Mouse (Mus musculus) lung, postnatal 4 days (tissue): ENCODE results near the gene Hsph1.

Experiments
- DNase-seq, 2 experiments: peaks; one replicate each; pipeline ENCODE4 v3.0.0; 2021

The Hsph1 gene

GRCm38 (mm10) chr5:149587327-149587895 is 48.8 kb downstream of the Hsph1 start:
- no peak for DNase-seq

DNA sequence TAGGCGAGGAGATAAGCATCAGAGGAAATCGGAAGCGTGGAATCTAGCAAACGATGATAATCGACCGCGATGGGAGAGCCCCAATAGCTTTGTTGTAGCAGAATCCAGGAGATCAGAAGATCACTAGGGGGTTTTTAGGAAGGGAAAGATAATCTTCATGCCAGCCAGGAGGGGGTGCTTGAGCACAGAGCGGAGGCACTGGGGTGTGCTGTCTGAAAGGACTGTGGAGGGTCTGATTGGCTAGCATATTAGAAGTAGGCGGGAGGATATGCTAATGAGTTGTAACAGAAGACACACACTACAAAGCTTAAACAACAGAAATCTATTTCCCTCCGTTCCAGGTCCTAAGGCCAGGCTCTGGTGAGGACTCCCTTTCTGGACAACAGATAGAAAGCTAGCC is 50.3 kb downstream of the Hsph1 start:
- peak; percentile 22 to 41 for DNase-seq

DNA sequence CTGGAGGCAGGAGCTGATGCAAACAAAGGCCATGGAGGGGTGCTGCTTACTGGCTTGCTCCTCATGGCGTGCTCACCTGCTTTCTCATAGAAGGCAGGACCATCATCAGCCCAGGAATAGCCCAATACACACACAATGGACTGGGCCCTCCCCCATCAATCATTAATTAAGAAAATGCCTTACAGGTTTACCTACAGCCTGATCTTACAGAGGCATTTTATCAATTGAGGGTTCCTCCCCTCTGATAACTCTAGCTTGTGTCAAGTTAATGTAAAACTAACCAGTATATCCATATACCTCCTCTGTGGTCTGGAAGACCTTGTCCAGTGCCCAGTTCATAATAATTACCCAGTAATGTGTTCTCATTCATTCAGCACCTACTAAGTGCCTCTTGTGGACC is 50.9 kb downstream of the Hsph1 start:
- no peak for DNase-seq

DNA sequence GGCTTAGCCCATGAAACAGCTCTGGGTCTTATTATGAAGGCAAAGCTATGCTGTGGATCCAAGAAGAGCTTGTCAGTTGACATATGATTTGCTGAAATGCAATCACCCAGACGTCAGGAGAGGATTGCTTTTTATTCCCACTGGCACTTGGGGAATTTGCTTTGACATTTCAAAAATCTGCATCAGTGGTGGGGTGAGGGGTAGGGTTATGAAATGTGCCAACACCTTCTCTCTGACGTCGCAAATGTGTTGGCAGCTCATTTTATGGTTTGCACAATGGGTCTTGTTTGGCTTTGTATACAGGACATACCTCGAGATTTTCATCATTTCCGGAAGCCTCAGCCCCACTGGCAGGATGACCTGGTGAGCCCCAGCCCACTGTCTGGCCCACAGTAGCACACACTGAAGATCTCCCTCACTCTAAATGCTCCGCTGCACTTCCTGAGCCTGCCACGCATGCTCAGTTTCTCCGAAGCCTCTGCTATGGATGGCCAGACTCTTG is 52.0 kb downstream of the Hsph1 start:
- DNase-seq, result peak; percentile 64 to 82

- DNase-seq, result no peak
These were observed 52.7 kb downstream of the Hsph1 start for GRCm38 (mm10) chr5:149583507-149583906.

DNA sequence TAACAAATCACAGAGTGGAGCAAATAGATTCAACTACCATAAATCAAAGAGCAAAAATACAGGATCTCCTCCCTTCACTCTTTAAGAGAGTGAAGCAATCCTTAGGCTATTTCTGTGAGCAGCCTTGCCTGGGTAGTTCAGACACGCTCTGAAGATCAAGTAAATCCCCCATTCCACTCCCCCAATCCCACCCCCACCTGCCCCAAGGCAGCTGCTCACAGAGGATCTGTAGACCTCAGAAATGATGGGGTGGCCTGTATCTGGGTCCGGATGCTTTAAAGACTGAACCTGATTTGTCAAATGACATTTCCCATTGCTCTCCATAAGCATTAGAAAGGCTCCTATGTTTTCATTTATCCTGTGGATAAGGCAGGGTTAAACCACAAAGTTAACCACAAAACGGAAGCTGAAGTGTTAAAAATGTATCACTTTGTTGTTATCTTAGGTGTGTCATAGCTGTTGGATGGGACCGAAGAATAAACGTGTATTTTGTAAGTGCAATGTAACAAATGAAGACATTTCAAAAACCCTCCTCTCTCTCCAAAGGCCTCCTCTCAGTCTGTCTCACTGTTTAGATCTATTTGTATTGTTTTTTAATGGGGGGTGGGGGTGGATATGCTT is 53.4 kb downstream of the Hsph1 start:
- no peak for DNase-seq

GRCm38 (mm10) chr5:149577449-149577848 is 58.7 kb downstream of the Hsph1 start:
- DNase-seq, result no peak

GRCm38 (mm10) chr5:149576977-149577376 is 59.2 kb downstream of the Hsph1 start:
- no peak for DNase-seq

- peak in 1 of 2 experiments; percentile 43 for DNase-seq
These were observed 67.2 kb downstream of the Hsph1 start for GRCm38 (mm10) chr5:149568993-149569392.

- peak; percentile 18 to 37 for DNase-seq
These were observed 69.2 kb downstream of the Hsph1 start for GRCm38 (mm10) chr5:149566957-149567356.

GRCm38 (mm10) chr5:149566026-149566425 is 70.2 kb downstream of the Hsph1 start:
- no peak for DNase-seq
